In genomic region chr4:62229448-62229847, GRCm38 (mm10) we compare ENCODE assay signal across 8 mouse cellular contexts. TPM values are rescaled to one million over a fixed set of nuclear protein-coding genes. Genes with fewer than 3 reads are reported as not detected.
DNase-seq lines count a peak whose midpoint lies in the region; ATAC-seq lines count a peak whose summit lies in the region.
"Had no signal": no experiment of that assay in that cellular context is flagged by ENCODE, and none has a peak within 500 bp of the region (broad histone marks: within the 10 kb centered on the region; RNA-seq: fewer than 3 reads in every experiment).

No protein-coding gene starts in this region.

- no peak overlapping the region for H3K27ac ChIP-seq in kidney, embryonic 16.5 days (ENCODE audit: low read length)
- H3K27ac ChIP-seq: stomach, embryonic 15.5 days had no signal

- H3K4me3 ChIP-seq in kidney, embryonic 16.5 days (ENCODE audit: low read length): no peak overlapping the region
- H3K4me3 ChIP-seq: stomach, embryonic 15.5 days had no signal

- DNase-seq in kidney, adult 18-20 months: peak; percentile 14
- peak; percentile 18 for DNase-seq in thymus, postnatal 14 days
- DNase-seq in thymus, postnatal 36 days: no peak
- DNase-seq in cerebellum, adult 9-10 months: peak; percentile 25
- DNase-seq in frontal cortex, postnatal 14 days (ENCODE audit: low spot score in 2 of 2): no peak
- no peak for DNase-seq in left cerebral cortex, adult 11 months (ENCODE audit: low spot score)

- H3K4me2 ChIP-seq in kidney, embryonic 16.5 days (replicated peaks; ENCODE audit: low read depth, low read length): no peak overlapping the region
- H3K4me2 ChIP-seq: stomach, embryonic 15.5 days had no signal

- H3K4me1 ChIP-seq in kidney, embryonic 16.5 days (ENCODE audit: insufficient read depth, low read length): no peaks in the 10 kb centered on the region
- H3K4me1 ChIP-seq: stomach, embryonic 15.5 days had no signal

- H3K9me3 ChIP-seq in kidney, embryonic 16.5 days (ENCODE audit: low read length): no peaks in the 10 kb centered on the region
- H3K9me3 ChIP-seq: stomach, embryonic 15.5 days had no signal

- no peaks in the 10 kb centered on the region for H3K36me3 ChIP-seq in kidney, embryonic 16.5 days (ENCODE audit: insufficient read depth, low read length)
- H3K36me3 ChIP-seq: stomach, embryonic 15.5 days had no signal

- no peaks in the 10 kb centered on the region for H3K27me3 ChIP-seq in kidney, embryonic 16.5 days (ENCODE audit: insufficient read depth, low read length)
- H3K27me3 ChIP-seq: stomach, embryonic 15.5 days had no signal

- no peak overlapping the region for H3K9ac ChIP-seq in kidney, embryonic 16.5 days (replicated peaks; ENCODE audit: low read length)
- H3K9ac ChIP-seq: stomach, embryonic 15.5 days had no signal

- ATAC-seq in kidney, embryonic 16.5 days (ENCODE audit: low FRiP score, low TSS enrichment): no peak

- 86% methylated on average over 7 of the region's 7 CpGs for WGBS in kidney, embryonic 16.5 days

RNA-seq across cellular contexts. Expression of gene Zfp37, which starts 1.4 kb away (rescaled TPM):
- 10.8 and 12.0 TPM in 2 replicates for polyA plus RNA-seq in kidney, embryonic 16.5 days (2015; fragmentation: Nextera tagmentation; extraction: Ambion mirVana)

RNA-seq across cellular contexts. Expression of gene Slc31a2, which starts 32.9 kb away (rescaled TPM):
- 30.7 and 31.9 TPM in 2 replicates for polyA plus RNA-seq in kidney, embryonic 16.5 days (2015; fragmentation: Nextera tagmentation; extraction: Ambion mirVana)

Comparison
In these comparisons a context has a peak if more than half of its experiments do, and no peak if none do; other contexts are left out.
1. DNase-seq: peak in kidney, adult 18-20 months (single experiment), thymus, postnatal 14 days (single experiment) and cerebellum, adult 9-10 months (single experiment); none in thymus, postnatal 36 days (0 of 2), frontal cortex, postnatal 14 days (0 of 2) and left cerebral cortex, adult 11 months (single experiment).